Mouse (Mus musculus) small intestine, adult 2 months (tissue): ENCODE measurements around the gene Castor1.

Experiments used
- CTCF ChIP-seq: fragments of 200-500 bp; IDR thresholded peaks from 2 replicates; pipeline ENCODE4 v1.5.1; 2012; ENCODE audit warnings: low read depth, mild to moderate bottlenecking, control low read depth, inconsistent platforms, low read length, moderate library complexity, mixed read lengths; ENCODE audit not compliant: insufficient replicate concordance, insufficient read length; ENCODE audit errors: extremely low read depth
- POLR2A ChIP-seq: fragments of 200-500 bp; IDR thresholded peaks from 2 replicates; pipeline ENCODE4 v1.6.1; 2012; ENCODE audit warnings: low read depth, mild to moderate bottlenecking, control low read depth, inconsistent platforms, low read length, moderate library complexity

DNA sequence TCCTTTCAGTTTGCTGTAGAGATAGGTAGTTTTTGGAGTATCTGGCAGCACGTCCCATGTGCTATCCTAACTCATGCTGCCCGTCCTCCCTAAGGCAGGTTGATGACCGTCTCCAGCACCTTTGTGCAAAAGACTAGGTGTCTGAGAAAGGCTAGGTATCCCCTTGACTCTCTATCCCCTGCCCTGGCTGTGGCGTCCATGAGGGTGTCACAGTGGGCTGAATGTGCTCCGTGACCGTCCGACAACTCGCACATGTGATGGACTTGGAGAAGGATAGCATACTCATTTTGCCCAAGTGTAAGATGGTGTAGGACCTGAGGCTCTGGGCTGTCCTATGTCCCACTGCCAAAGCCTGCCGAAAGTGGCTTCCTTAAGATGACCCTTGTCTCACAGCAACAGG lies 10.4 kb upstream of the Castor1 start:
- no peak for TF ChIP-seq CTCF
- no peak for TF ChIP-seq POLR2A
